Mouse (Mus musculus) right cerebral cortex, adult 18-20 months (tissue): Measurements from ENCODE around the gene Mup6.
A peak's percentile ranks its signal among the peaks of the same experiment; 100 is the strongest.
"Not testable (repeated sequence)": the region's sequence is repeated elsewhere in the genome, so short reads cannot be mapped to it uniquely, and the experiment has no call there.

Experiments used
- DNase-seq: peaks from one replicate; pipeline ENCODE4 v3.0.0; 2022; ENCODE audit warnings: mixed read lengths

Mup6 gene

DNA sequence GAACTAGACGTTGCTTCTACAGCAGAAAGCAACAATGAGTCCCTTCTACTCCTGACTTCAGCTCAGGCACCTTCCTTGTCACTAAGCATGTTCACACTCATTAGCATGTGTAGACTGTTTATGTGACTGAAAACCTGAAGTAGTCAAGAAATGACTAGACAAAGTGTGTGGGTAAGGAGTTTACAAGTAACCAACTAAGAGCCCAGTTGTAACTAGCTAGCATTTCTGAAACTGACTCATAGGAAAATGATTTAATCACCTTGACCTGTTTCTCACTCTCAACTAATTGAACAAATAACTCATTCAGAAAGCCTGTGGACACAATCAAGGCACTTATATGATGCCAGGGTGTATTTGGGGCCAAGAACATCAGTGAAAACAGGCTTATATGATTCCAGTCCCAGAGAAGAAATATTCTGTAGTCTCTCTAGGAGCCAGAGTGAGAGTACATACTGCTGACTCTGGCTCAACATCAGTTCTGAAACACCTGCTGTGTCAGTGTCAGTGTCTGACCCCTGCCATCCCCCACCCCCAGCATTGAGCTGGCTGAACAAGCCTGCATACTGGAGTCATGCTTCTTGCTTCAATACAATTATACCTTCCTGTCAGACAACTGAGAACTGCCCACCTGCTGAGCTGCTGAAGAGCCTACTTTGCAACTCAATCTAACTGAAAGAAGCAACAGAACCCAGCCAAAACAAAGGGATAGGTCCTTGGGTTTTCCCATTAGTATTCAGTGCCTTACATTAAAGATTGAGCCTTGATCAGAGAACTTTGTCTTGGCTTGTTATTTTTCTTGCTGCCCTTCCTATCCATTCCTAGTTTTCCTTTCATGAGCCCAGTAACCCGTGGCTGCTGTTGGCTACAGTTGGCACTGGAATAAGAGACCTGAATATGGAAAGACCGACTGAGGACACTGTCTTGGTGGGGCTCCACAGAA lies at the start of gene Mup6:
Mup6 (plus strand) TSS at position 890 of the 940 bp plus-strand sequence.
- DNase-seq, result no peak

GRCm38 (mm10) chr4:59914608-59915403 lies 49.3 kb upstream of the Mup6 start, which contains the start of gene Slc46a2:
TSS of gene Slc46a2 (minus strand) at chr4:59915056.
- no peak for DNase-seq

DNA sequence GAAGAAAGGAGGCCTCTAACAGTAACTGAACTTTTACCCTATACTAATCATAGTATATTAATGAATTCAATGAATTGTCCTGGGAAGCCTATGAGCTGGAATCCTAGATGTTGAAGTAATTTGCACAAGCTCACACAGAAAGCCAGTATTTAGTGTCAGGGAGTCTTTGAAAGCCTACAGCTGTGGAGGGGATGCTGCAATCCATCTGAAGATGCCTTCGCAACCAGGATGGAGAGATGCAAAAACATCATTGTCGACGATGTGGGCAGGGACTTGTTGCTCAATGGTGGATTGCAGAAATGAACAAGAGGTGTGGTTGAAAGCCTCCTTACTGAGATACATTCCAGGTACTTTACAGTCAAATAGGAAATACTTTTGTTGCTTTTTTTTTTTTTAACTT lies 46.1 kb upstream of the Mup6 start:
- no peak for DNase-seq

GRCm38 (mm10) chr4:59925082-59925481 lies 39.0 kb upstream of the Mup6 start:
- DNase-seq, result no peak

- no peak for DNase-seq
Observed at GRCm38 (mm10) chr4:59927666-59928065, 36.4 kb upstream of the Mup6 start.

- DNase-seq, result peak; percentile 73
Observed at GRCm38 (mm10) chr4:59928347-59928746, 35.7 kb upstream of the Mup6 start.

DNA sequence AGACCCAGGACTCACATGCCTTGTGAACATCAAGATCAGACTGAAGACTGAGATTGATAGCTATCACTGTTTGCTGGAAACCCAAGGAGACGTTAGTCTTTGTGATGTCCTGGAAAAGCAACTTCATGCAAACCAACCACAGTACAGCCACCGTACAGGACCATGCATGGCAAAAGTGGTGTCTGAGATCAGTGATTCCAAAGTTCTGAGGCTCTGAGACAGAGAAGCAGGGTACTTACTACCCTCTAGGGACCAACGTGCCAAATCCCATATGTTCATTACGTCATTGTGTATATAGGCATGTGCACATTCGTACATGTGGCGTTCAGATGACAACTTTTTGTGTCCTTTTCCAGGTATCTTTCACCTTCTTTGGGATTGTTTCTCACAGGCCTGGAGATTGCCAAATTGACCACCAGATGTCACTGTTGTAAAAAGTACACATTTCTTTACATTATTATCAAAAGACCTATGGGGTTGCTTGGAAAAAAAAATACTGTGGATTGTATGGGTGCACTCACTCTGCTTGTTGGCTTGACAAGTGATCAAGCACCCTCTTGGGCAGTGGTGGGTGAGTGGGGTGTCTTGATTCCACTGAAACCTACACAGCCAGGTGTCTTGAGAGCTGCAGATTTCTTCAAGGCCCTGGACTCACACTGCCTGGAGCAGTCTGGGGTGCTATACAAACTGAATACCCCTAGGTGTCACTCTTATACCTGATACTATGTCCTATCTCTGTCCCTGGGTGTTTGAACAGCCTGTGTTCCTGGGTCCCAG lies 31.4 kb upstream of the Mup6 start:
- DNase-seq, result no peak

DNA sequence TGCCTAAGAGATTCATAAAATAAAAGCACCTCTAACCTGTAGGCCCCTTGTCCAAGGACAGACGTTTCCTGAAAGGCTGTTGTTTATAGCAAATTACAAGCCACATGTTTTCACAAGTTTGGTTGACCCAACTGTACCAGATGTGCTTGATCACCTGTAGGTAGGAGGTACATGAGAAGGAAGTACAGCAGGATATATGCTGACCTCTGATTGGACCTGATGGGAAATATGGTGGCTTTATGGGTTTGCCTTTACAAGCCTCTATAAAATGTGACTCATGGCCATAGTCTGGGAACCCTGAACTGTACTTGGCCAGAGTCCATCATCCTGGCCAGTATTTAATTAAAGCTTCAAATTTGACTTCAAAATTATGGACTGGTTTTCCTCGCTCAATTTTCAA lies 26.6 kb upstream of the Mup6 start:
- DNase-seq, result no peak

- no peak for DNase-seq
Observed at GRCm38 (mm10) chr4:59960610-59961009, 3.5 kb upstream of the Mup6 start, which contains the start of gene Mup4. TSS of gene Mup4 (minus strand) at chr4:59960710.

GRCm38 (mm10) chr4:59997894-59998293 lies 33.8 kb downstream of the Mup6 start:
- not testable (repeated sequence) for DNase-seq

- not testable (repeated sequence) for DNase-seq
Observed at GRCm38 (mm10) chr4:60020141-60020540, 56.0 kb downstream of the Mup6 start.

- DNase-seq, result not testable (repeated sequence)
Observed at GRCm38 (mm10) chr4:60029334-60030111, 65.4 kb downstream of the Mup6 start.
